Mouse (Mus musculus) left cerebral cortex, postnatal 25 days (tissue): Measurements from ENCODE around the gene Nap1l4. TPM values are rescaled to one million over a fixed set of nuclear protein-coding genes. Genes with fewer than 3 reads are reported as not detected.

Experiments used
- DNase-seq, 2 experiments: peaks; one replicate each; pipeline ENCODE4 v3.0.0; 2022; ENCODE audit warnings: low spot score in 2 of 2, mixed read lengths in 1 of 2
- intact Hi-C: fragments of 180-260 bp; cut with DNase I; formaldehyde crosslinking; loops from one replicate; pipeline ENCODE4 v1.15.1; 2025
- total RNA-seq, 2 experiments: library from RNA; stranded (reverse); gene quantifications; 2 replicates each; pipeline ENCODE4 v1.2.3; 2021

Nap1l4 gene
- total RNA-seq, 2 experiments from 2014 or later: 104 to 113 TPM

GRCm38 (mm10) chr7:143533284-143533683 is 15.6 kb downstream of the Nap1l4 start:
- no peak for DNase-seq
- intact Hi-C loops: no loop called here

- intact Hi-C loops: no loop called here
- DNase-seq: no peak
These were observed 16.5 kb downstream of the Nap1l4 start for GRCm38 (mm10) chr7:143532410-143532809.

GRCm38 (mm10) chr7:143519333-143519732 is 29.6 kb downstream of the Nap1l4 start:
- intact Hi-C loops: no loop called here
- DNase-seq: no peak

- intact Hi-C loops: no loop called here
These were observed 34.5 kb downstream of the Nap1l4 start for GRCm38 (mm10) chr7:143514416-143514768.

GRCm38 (mm10) chr7:143513763-143514415 is 35.0 kb downstream of the Nap1l4 start:
- intact Hi-C loops: no loop called here
- no peak for DNase-seq

More at GRCm38 (mm10) chr7:143514416-143514768, 34.5 kb downstream of the Nap1l4 start:
- DNase-seq: no peak

GRCm38 (mm10) chr7:143511335-143511712 is 37.6 kb downstream of the Nap1l4 start:
- DNase-seq: no peak

GRCm38 (mm10) chr7:143510593-143511334 is 38.1 kb downstream of the Nap1l4 start:
- no peak for DNase-seq
- intact Hi-C loops: no loop called here

More at GRCm38 (mm10) chr7:143511335-143511712, 37.6 kb downstream of the Nap1l4 start:
- intact Hi-C loops: no loop called here

- DNase-seq: no peak
- intact Hi-C loops: no loop called here
These were observed 39.3 kb downstream of the Nap1l4 start for GRCm38 (mm10) chr7:143509566-143509965.

- peak; percentile 27 to 68 for DNase-seq
- intact Hi-C loops: no loop called here
These were observed 42.2 kb downstream of the Nap1l4 start for GRCm38 (mm10) chr7:143506675-143507074.

GRCm38 (mm10) chr7:143506271-143506670 is 42.6 kb downstream of the Nap1l4 start:
- intact Hi-C loops: no loop called here
- DNase-seq: no peak

- intact Hi-C loops: no loop called here
- peak; percentile 54 to 75 for DNase-seq
These were observed 43.1 kb downstream of the Nap1l4 start for GRCm38 (mm10) chr7:143505823-143506222.

GRCm38 (mm10) chr7:143505411-143505810 is 43.5 kb downstream of the Nap1l4 start:
- DNase-seq: no peak
- intact Hi-C loops: no loop called here

- intact Hi-C loops: no loop called here
- no peak for DNase-seq
These were observed 45.0 kb downstream of the Nap1l4 start for GRCm38 (mm10) chr7:143503926-143504325.

- DNase-seq: no peak
- intact Hi-C loops: no loop called here
These were observed 46.3 kb downstream of the Nap1l4 start, which contains the start of gene Phlda2 for GRCm38 (mm10) chr7:143502418-143503200. Gene Phlda2 (minus strand): TSS chr7:143503150.

- peak; percentile 14 to 26 for DNase-seq
- intact Hi-C loops: no loop called here
These were observed 47.1 kb downstream of the Nap1l4 start for GRCm38 (mm10) chr7:143501643-143502417.

- no peak for DNase-seq
- intact Hi-C loops: no loop called here
These were observed 48.0 kb downstream of the Nap1l4 start for GRCm38 (mm10) chr7:143500912-143501311.

- no peak for DNase-seq
These were observed 50.3 kb downstream of the Nap1l4 start for GRCm38 (mm10) chr7:143498584-143498983.

GRCm38 (mm10) chr7:143495104-143495961 is 53.6 kb downstream of the Nap1l4 start:
- intact Hi-C loops: no loop called here

More at GRCm38 (mm10) chr7:143498584-143498983, 50.3 kb downstream of the Nap1l4 start:
- intact Hi-C loops: no loop called here

More at GRCm38 (mm10) chr7:143495104-143495961, 53.6 kb downstream of the Nap1l4 start:
- DNase-seq: no peak
